Mouse (Mus musculus) embryo, embryonic 10 days (tissue): ENCODE measurements around the gene Arhgef26.

ENCODE experiments used
- DNase-seq: peaks from one replicate; pipeline ENCODE4 v3.0.0-alpha.2; 2015; ENCODE audit warnings: low spot score

Gene Arhgef26

GRCm38 (mm10) chr3:62449871-62450496 is 111.8 kb downstream of the Arhgef26 start:
- no peak for DNase-seq

GRCm38 (mm10) chr3:62452961-62453360 is 114.8 kb downstream of the Arhgef26 start:
- DNase-seq = no peak

GRCm38 (mm10) chr3:62454096-62454495 is 116.0 kb downstream of the Arhgef26 start:
- peak; percentile 49 for DNase-seq

- DNase-seq = no peak
These were observed 117.7 kb downstream of the Arhgef26 start for GRCm38 (mm10) chr3:62455854-62456253.

GRCm38 (mm10) chr3:62458284-62459013 is 120.3 kb downstream of the Arhgef26 start:
- DNase-seq = peak; percentile 74

GRCm38 (mm10) chr3:62459483-62459882 is 121.3 kb downstream of the Arhgef26 start:
- DNase-seq = peak; percentile 10

GRCm38 (mm10) chr3:62464276-62464675 is 126.1 kb downstream of the Arhgef26 start:
- DNase-seq = no peak

GRCm38 (mm10) chr3:62470179-62470578 is 132.0 kb downstream of the Arhgef26 start:
- DNase-seq = no peak

- DNase-seq = no peak
These were observed 146.2 kb downstream of the Arhgef26 start for GRCm38 (mm10) chr3:62484340-62484739.

GRCm38 (mm10) chr3:62492568-62492967 is 154.4 kb downstream of the Arhgef26 start:
- no peak for DNase-seq

- no peak for DNase-seq
These were observed 161.2 kb downstream of the Arhgef26 start for GRCm38 (mm10) chr3:62499327-62499726.

- DNase-seq = no peak
These were observed 167.2 kb downstream of the Arhgef26 start for GRCm38 (mm10) chr3:62505166-62505900.

GRCm38 (mm10) chr3:62506488-62507205 is 168.5 kb downstream of the Arhgef26 start, which contains the start of gene Dhx36:
TSS of gene Dhx36 (minus strand) at chr3:62507004.
- DNase-seq = peak; percentile 99

- no peak for DNase-seq
These were observed 169.1 kb downstream of the Arhgef26 start for GRCm38 (mm10) chr3:62507206-62507647.
